Mouse (Mus musculus) olfactory bulb, adult 2 months (tissue): ENCODE data around the gene Amot.

ENCODE experiments used
- CTCF ChIP-seq: fragments of 200-500 bp; IDR thresholded peaks from 2 replicates; pipeline ENCODE4 v1.5.1; 2012; ENCODE audit warnings: low read depth, mild to moderate bottlenecking, low read length, moderate library complexity; ENCODE audit not compliant: insufficient read depth
- POLR2A ChIP-seq: fragments of 200-500 bp; IDR thresholded peaks from 2 replicates; pipeline ENCODE4 v1.6.1; 2012; ENCODE audit warnings: mild to moderate bottlenecking, low read depth, low read length, moderate library complexity; ENCODE audit not compliant: insufficient read depth

GRCm38 (mm10) chrX:145541050-145541449 is 36.1 kb upstream of the Amot start:
- TF ChIP-seq CTCF (no peak), POLR2A (no peak)
